Mouse (Mus musculus): ENCODE results near the gene Map3k14.
"Not testable (repeated sequence)": the region's sequence is repeated elsewhere in the genome, so short reads cannot be mapped to it uniquely, and the experiment has no call there.

Gene Map3k14

DNA sequence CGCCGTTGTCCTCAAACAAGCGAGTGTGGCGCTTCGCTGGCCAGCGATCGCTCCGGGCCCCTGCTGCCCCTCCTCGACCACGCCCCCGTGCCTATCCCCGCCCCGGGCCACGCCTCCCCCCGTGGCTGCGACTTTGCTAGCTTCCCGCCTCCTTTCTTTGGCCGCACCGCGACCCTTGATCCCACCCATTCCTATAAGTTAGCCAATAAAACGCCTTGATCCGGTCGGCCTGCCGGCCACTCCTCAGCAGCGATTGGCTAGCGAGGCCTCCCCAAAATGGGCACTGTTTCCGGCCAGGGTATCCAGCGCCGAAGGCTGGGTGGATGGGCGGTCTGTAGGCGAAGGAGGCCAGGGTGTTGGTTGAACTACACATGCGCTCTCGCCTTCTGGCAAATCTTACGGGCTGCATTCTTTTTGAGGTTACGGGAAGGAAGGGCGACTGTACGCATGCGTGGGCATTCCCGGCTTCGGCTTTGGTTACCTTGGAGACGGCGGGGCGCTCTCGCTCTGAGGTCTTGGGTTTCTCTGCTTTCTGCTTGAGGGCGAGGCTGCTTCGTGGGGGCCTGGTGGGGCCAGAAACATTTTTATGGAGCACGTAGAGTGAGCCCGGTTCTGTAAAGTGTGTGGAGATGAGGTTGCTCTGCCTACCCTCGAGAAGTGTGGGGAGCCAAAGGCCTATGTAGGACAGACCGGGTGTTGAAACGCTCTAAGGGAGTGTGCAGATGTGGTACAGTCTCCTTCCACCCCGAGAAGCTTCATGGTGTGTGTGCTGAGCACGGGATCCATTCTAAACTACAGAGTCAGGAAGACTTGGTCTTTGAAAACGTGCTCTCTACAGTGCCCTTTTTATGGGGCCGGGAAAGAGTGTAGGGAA is at the start of gene Map3k14:
TSS of gene Map3k14 (minus strand) at position 127 of the 874 bp plus-strand sequence.
- DNase-seq (ENCODE audit: low spot score) = peak; percentile 99

DNA sequence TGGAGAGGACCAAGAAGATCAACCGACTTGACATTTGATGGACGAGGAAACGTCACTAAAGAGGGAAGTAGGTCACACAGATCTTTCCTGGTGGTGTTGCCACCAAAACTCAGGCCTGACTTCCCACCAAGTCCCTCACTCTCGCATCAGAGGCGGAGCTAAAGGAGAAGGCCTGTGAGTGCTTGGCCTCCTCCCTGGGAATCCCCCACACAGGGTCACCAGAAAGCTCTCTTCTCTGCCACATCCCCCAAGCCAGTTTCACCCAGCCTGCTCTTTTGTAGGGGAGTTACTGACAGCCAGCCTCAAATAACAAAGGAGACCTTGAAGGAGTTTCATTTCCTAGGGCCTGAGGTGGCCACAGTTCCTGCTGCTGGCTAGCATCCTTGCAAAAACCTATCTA is 48.1 kb upstream of the Map3k14 start:
- no peak for DNase-seq (ENCODE audit: low spot score)

DNA sequence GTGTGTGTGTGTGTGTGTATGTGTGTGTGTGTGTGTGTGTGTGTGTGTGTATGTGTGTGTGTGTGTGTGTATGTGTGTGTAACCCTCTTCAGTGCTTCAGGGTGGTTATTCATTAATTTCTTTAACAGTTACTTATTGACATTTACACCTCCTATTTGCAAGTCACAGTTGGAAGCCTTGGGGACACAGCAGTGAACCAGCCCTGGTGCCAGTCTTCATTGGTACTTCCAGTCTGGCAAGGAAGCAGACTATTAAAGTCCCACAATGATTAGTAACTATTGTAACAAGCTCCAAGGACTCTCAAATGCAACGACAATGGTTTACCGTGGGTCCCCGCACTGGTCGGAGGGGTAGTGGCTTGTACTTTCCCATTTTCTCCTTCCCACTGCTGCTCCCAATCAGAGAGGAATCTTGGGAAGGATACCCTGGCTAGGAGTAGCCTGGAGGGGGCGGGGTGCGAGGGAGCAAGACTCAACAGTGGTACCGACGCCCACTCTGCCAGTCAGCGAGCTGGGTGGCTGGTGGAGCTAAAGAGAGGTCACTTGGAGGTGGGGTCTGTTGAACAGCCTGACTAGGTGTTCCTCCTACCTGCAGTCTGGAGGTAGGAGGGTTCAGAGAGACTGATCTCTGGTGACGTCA is 47.6 kb upstream of the Map3k14 start:
- no peak for DNase-seq (ENCODE audit: low spot score)

DNA sequence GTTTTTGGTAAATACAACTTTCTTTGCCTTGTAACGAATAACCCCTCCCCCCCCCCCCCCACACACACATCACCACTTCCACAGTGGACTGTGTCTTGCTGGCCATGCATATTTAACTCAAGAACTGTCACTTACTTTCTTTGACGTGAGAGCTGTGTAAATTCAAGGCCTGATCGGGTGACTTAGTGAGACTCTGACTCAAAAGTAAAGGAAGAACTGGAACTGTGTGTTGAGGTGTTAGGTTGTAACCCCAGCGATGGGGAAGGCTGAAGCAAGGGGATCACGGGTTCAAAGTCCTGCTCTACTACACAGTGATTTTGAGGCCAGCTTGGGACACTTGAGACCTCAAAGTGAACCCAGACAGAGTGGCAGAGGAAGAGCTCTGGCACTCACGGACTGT is 46.3 kb upstream of the Map3k14 start:
- no peak for DNase-seq (ENCODE audit: low spot score)

DNA sequence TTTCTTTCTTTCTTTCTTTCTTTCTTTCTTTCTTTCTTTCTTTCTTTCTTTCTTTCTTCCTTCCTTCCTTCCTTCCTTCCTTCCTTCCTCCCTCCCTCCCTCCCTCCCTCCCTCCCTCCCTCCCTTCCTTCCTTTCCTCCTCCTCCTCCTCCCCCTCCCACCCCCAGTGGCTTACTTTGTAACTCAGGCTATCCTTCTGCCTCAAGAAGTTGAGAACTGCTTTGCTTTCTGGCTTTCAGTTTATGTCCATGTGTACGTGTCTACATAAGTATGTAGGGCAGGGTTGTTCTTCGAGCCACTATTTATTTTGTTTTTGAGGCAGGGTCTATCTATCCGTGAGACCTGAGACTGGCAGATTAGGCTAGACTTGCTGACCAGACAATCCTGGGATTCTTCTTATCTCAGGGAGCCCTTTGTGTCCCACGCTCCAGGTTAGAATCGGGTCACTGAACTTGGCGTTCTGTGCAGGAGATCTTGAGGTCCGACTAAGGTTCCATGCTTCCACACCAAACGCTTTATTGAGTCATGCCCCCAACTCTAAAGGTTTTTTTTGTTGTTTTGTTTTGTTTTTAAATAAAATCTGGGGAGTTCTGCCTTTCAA is 45.5 kb upstream of the Map3k14 start:
- DNase-seq (ENCODE audit: low spot score) = no peak

DNA sequence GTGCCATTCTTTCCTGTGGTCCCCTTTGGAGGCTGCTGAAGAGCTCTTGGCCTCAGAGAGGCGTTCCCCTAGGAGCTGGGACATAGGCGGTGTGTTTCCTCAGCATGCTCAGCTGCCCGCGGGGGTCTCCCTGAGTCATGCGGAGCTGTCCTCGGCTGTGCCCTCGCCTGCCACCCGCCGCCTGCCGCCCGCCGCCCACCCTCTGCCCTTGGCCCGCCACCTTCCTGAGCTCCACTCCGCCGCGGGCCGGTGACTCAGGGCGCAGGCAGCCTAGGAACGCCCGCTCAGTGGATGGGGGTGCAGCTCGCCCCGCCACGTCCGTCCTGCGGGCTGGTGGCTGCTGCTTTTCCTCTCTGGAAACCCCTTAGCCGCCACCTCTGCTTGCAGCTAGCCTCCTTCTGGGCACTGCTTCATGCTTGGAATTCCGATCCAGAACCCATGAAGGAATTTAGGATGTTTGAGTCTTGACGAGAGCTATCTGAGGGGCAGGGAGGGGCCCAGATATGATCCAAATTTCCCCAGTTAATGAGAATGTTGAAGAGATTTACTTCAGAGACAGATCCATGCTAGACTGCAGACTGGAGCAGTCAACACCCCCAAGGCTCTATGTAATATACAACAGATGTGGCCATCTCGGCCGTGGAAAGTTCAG is 44.8 kb upstream of the Map3k14 start:
- no peak for DNase-seq (ENCODE audit: low spot score)

DNA sequence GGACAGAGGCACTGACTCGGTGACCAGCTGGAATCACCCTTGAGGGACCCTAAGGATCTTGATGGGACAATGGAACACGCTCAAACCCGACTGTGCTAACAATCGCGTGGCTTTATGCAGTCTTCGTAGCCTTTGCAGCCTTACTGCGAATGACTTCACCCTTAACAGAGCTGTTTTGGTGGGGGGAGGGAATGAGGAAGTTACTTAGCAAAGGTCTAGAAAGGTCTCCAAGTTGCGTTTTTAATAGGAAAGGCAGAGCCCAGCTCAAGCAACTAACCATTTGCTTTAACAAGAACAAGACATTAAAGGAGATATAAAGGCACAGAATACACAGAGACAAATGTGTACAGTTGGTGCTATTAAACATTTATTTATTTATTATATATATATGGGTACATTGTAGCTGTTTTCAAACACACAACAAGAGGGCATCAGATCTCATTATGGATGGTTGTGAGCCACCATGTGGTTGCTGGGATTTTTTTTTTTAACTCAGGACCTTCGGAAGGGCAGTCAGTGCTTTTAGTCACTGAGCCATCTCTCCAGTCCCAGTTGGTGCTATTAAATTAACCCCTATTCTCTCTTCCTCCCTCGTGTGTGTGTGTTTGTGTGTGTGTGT is 42.8 kb upstream of the Map3k14 start:
- DNase-seq (ENCODE audit: low spot score) = no peak

DNA sequence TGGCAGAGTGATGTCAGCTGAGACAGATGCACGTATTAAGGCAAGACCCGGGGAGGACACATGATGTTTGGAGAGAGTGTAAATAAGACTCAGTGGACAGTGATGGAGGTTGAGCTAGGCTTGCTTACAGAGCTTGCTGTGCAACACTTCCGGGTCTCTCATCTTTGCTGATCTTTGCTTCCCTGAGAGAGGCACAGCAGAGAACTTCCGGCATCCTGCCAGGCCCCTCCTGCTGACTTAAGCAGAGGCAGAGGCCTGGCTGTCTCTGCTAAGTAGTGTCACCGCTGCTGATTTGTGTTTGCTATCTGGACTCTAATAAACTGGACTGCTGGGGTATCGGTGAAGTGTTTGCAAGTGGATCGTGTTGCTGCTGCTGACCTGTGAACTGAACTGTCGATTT is 40.6 kb upstream of the Map3k14 start:
- DNase-seq (ENCODE audit: low spot score) = no peak

DNA sequence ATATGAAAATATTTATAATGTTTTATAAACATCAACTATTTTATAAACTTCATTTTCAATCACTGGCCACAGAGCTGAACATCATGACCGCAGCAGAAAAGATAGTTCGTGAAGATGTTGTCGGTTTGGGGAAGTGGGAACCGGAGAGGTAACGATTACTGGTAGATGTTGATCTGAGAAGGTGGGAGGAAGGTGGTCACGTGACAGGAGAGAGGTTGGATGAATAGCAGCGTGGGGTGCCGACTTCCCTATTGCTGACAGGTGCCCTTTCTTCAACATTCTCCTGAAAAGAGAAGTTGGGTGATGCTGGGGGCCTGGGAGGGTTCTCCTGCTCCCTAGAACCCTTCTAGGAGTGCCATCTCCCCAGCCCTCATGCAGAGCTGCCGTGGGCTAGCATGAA is 37.3 kb upstream of the Map3k14 start:
- no peak for DNase-seq (ENCODE audit: low spot score)

DNA sequence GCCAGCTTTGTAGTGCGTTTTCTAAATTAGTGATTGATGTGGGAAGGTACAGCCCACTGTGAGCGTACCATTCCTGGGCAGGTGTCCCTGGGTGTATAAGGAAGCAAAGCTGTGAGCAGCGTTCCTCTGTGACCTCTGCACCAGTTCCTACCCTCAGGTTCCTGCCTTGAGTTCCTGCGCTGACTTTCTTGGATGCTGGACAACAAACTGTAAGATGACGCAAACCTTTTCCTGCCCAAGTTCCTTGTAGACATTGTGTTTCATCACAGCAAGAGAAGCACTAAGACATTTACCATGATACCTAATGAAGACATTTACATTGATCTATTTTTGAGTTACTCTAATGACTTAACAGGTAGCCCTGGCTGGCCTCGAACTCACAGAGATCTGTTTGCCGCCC is 27.5 kb upstream of the Map3k14 start:
- DNase-seq (ENCODE audit: low spot score) = no peak

DNA sequence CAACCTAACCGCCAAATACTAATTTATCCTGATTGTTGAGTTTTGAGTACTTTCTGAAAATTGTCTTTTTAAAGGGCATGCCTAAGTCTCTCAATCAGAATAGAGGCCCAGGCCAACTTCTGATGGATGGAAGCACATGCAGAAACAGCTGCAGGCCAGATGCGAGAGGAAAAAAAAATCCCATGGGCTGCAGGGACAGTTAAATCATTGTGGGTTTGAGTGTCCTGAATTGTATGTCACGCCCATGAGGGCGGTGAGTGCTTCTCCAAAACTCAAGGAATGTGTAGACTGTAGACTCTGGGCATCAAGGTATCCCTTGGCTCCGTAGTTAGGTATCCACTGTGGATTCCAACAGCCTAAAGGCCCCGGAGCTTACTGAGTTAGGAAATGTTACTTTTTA is 26.8 kb upstream of the Map3k14 start:
- no peak for DNase-seq (ENCODE audit: low spot score)

DNA sequence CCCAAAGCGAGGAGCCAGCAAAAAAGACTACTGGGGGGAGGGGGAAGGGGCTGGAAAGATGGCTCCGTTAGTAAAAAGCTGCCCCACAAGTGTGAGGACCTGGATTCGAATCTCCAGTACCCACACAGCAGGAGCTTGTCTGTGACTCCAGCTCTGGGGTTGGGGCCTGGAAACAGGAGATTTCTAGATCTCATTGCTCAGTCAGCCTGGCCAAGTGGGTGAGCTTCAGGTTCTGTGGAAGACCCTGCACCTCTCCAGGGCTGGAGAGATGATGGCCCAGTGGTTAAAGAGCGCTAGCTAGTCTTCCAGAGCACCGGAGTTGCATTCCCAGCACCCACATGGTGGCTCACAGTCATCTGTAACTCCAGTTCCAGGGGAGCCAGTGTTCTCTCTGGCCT is 25.6 kb upstream of the Map3k14 start:
- no peak for DNase-seq (ENCODE audit: low spot score)

DNA sequence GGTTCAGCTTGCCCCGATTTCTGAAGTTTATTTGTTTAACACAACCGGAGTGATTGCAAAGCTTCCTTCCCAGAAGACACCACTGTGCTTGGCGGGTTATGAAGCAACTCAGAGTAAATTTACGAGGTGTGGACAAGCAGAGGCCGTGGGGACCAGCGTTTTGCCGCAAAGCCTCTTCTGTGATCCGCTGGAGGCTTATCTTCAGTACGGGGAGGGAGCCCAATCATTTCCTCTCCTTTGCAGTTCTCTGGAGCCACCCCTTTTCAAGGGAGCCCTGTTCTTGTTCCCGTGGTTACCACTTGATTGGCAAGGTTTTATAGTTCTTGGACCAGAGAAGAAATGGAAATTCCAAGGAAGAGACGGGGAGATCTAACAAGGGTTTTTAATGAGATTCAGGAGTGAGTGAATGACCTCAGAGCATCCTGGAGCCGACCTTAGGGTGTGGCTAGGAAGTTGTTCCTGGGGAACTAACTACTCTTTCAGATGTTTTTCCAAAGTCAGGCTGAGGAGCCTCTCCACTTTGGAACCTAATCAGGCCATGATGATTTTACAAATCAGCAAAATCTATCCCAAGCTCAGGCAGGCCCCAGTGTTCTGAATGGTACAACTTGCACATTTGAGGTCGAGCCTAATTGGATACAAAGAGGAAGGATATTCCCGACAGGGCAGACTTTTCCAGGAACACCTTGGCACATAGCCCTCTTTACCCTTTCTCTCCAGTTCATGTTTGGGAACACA is 25.0 kb upstream of the Map3k14 start:
- peak; percentile 49 for DNase-seq (ENCODE audit: low spot score)

DNA sequence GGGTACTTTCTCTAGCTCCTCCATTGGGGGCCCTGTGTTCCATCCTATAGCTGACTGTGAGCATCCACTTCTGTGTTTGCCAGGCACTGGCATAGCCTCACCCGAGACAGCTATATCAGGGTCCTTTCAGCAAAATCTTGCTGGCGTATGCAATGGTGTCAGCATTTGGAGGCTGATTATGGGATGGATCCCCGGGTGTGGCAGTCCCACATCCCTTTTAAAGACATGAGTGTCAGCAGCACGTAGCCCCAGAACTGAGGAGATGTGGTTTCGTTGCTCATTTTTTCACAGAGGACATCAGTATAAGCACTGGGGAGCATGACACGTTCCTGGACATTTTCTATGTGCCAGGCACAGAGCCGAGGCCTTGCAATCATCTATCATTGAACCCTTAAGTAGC is 23.6 kb upstream of the Map3k14 start:
- DNase-seq (ENCODE audit: low spot score) = not testable (repeated sequence)

DNA sequence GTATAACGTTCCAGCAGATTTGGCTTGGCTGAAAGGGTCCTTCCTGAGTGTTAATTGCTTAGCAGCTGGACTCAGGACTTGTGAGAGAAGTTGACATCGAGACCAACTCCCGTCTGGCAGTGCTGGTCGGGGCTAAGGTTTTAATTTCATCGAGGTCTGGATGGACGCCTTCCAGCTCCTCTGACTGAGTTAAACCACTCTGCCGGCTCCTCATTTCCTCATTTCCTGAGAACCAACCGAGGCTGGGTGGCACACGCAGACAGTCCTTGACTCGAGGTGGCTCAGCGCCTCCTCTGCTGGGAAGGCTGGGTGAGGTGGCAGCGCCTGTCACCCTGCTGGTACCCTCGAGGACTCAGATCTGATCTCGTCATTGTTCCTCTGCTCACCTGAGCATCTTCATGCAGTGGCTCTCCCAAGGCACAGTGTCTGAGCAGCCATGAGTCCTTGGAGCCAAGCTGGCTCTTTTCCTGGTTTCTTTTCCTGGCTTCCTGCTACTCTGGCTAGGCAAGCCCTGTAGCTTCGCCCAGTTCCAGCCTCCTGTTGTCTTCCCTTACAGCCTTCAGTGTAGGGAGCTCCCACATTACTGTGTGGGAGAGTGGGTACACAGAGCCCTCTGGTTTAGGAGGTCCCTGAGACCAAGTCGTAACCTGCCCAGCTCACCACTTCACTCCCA is 21.2 kb upstream of the Map3k14 start:
- no peak for DNase-seq (ENCODE audit: low spot score)

DNA sequence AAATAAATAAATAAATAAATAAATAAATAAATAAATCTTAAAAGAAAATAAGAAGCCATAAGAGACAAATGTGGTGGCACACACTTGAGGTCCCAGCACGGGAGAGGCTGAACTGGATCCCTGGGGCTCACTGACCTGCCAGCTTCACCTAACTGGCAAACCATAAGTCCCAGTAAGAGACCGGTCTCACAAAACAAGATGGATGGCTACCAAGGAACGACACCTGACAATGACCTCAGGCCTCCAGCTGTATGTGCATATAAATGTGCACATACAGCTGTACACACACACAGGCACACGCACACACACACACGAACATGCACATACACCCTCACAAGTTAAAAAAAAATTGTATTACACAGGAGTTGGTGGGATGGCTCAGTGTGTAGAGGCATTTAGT is 19.6 kb upstream of the Map3k14 start:
- no peak for DNase-seq (ENCODE audit: low spot score)

DNA sequence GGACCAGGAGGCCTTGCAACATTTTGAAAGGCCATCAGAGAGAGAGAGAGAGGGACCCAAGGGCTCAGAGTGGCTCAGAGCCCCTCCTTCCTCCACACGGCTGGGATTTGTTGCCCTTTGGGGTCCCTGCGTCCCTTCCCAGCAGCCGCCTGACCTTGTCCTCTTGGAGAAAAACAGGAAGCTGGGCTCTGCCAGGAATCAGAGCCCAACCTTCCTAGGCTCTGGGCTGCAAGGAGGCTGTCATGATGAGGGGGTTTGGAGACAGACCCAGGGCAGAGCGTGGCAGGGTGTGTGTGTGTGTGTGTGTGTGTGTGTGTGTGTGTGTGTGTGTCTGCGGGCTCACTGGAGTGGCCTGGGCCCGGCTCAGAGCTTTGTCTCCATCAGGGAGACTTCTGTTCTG is 18.7 kb upstream of the Map3k14 start:
- DNase-seq (ENCODE audit: low spot score) = peak; percentile 30

DNA sequence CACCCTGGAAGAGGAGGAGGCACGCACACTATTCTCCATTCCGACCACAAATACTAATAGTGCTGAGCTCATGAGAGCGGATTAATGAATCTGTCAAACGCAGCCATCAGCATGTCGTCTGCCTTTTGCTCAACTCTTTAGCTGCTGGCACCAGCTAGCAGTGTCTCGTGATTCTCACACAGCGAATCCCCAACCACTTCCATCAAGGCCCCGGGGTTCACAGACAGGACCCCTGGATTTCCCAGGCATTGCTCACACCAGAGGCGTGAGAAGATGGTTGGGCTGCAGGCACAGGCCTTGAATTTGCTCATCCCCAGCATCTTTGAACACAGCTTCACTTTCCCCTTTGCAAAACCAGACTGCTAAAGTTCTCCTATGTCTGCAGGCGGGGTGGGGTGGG is 18.0 kb upstream of the Map3k14 start:
- DNase-seq (ENCODE audit: low spot score) = no peak

DNA sequence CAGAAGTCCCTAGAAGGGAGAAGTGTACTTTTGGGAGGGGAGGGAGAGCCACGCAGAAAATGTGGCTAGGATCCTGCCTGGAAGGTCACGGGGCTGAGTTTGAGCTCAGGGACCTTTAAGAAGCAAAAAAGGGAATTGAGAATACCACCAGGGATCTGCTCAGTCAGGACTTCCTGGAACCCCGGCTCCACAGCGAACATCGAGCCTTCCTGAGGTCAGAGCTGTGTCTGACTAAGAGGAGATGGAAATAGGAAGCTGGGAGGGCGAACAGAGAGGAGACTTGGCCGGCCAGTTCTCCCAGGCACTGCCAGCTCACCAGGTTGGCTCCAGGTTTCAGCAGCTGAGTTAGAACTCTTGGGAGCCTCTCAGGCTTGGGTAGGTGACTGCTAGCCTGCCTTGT is 14.5 kb upstream of the Map3k14 start:
- DNase-seq (ENCODE audit: low spot score) = no peak

DNA sequence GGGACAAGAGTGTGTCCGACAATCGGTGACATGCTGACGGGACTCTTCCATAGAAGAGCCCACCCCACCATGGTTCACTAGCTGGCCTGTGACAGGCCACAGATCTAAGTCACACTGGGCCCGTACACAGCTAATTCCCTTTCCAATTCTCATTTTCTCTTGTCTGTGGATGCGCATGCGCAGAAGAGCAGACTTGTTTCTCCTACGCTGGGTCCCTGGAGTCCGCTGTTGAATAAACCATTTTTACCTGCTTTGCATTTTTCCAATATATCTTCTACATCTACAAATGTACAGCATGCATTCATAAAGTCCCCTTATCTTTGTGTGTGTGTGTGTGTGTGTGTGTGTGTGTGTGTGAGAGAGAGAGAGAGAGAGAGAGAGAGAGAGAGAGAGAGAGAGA is 9.2 kb upstream of the Map3k14 start:
- DNase-seq (ENCODE audit: low spot score) = no peak

DNA sequence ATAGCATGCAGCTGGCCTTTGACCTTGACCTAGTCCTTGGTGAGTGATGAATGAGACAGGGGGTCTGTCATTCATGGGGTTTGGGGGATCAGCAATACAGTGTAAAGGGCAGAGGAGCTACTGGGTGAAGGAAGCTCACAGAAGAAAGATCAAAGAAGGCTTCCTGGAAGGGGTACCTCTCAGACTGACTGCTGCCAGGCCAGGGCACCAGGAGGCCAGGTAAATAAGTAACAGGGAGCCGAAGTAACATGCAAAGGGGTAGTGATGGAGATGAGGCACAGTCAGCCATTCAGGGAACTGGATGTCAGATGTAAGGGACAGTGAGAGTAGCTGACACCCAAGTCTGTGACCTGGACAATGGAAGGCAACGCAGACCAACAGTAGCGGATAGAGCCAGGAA is 5.6 kb upstream of the Map3k14 start:
- no peak for DNase-seq (ENCODE audit: low spot score)
